Mouse (Mus musculus) liver, embryonic 11.5 days (tissue): ENCODE results near the gene Hdlbp. TPM values are rescaled to one million over a fixed set of nuclear protein-coding genes. Genes with fewer than 3 reads are reported as not detected.
"Not testable (repeated sequence)": the region's sequence is repeated elsewhere in the genome, so short reads cannot be mapped to it uniquely, and the experiment has no call there.

Experiments
- ATAC-seq: fragments of 200-750 bp; cut with Nextera tagmentation; replicated peaks from 2 replicates; pipeline ENCODE4 v1.8.0; 2017; ENCODE audit warnings: moderate number of reproducible peaks, mild to moderate bottlenecking, moderate TSS enrichment, moderate library complexity; ENCODE audit not compliant: low FRiP score
- DNase-seq: peaks from one replicate; pipeline ENCODE4 v3.0.0-alpha.2; 2017; ENCODE audit warnings: low spot score
- H3K27ac ChIP-seq: fragments of 300-500 bp; sonication (generic); 2 replicates; pipeline ENCODE4 v1.5.1; 2014; ENCODE audit warnings: mild to moderate bottlenecking, low read depth, low read length, control low read depth
- H3K27me3 ChIP-seq: fragments of 300-500 bp; sonication (generic); replicated peaks from 2 replicates; pipeline ENCODE4 v1.6.1; 2014; ENCODE audit warnings: low read length, mixed read lengths; ENCODE audit not compliant: control insufficient read depth, insufficient read depth
- H3K36me3 ChIP-seq: fragments of 300-500 bp; sonication (generic); 2 replicates; pipeline ENCODE4 v1.6.1; 2014; ENCODE audit warnings: mild to moderate bottlenecking, low read length, moderate library complexity, mixed read lengths; ENCODE audit not compliant: control insufficient read depth, insufficient read depth
- H3K4me1 ChIP-seq: fragments of 300-500 bp; sonication (generic); replicated peaks from 2 replicates; pipeline ENCODE4 v1.6.1; 2014; ENCODE audit warnings: low read length, mixed read lengths; ENCODE audit not compliant: control insufficient read depth, insufficient read depth
- H3K4me2 ChIP-seq: fragments of 300-500 bp; sonication (generic); 2 replicates; pipeline ENCODE4 v1.6.1; 2014; ENCODE audit warnings: mild to moderate bottlenecking, control low read depth, moderate library complexity
- H3K4me3 ChIP-seq: fragments of 300-500 bp; sonication (generic); 2 replicates; pipeline ENCODE4 v1.5.1; 2014; ENCODE audit warnings: low read depth, low read length, control low read depth
- H3K9ac ChIP-seq: fragments of 300-500 bp; sonication (generic); 2 replicates; pipeline ENCODE4 v1.6.1; 2014; ENCODE audit warnings: low read depth, low read length, control low read depth
- H3K9me3 ChIP-seq: fragments of 300-500 bp; sonication (generic); 2 replicates; pipeline ENCODE4 v1.6.1; 2016; ENCODE audit warnings: low read length, inconsistent platforms, mixed read lengths; ENCODE audit not compliant: control insufficient read depth
- WGBS: fragments of 180-500 bp; shearing (Covaris S2); extraction: QIAGEN DNeasy Blood & Tissue Kit; methylation state at CpG from one replicate; pipeline ENCODE4 v1.1.7; 2014; 5-methylcytosine and 5-hydroxymethylcytosine counted together
- polyA plus RNA-seq: library from polyadenylated mRNA; unstranded; fragments of >200 nt; fragmentation: Nextera tagmentation; extraction: Ambion mirVana; gene quantifications from 2 replicates; pipeline ENCODE4 v1.2.1, GENCODE M21; 2014

Gene Hdlbp
- polyA plus RNA-seq, 1 experiment from 2014 or later, result 106 TPM

DNA sequence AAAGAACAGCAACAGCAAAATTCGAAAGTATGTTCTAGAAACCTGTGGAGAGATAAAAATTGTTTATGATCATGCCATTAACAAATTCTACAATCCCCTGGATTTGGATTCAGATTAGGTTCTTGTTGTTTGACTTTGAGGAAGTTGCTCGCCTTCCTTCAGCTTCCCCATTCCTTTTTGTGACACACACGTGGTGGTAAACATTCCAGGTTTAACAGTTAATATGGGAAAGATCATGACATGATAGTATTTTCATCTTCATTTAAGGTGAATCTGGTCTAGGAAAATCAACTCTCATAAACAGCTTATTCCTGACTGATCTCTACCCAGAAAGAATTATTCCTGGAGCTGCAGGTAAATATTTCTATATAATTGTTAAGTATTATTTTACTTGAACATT lies 16.7 kb upstream of the Hdlbp start:
- WGBS, result 71% methylated on average over 3 of the region's 3 CpGs
- H3K27me3 ChIP-seq, result no peaks in the 10 kb centered on the region
- H3K4me3 ChIP-seq, result no peak overlapping the region
- ATAC-seq, result no peak
- no peak for DNase-seq
- no peak overlapping the region for H3K9ac ChIP-seq
- H3K36me3 ChIP-seq, result peaks cover 12% of the 10 kb centered on the region
- H3K4me2 ChIP-seq, result no peak overlapping the region
- no peak overlapping the region for H3K27ac ChIP-seq
- H3K9me3 ChIP-seq, result no peaks in the 10 kb centered on the region
- H3K4me1 ChIP-seq, result no peaks in the 10 kb centered on the region

DNA sequence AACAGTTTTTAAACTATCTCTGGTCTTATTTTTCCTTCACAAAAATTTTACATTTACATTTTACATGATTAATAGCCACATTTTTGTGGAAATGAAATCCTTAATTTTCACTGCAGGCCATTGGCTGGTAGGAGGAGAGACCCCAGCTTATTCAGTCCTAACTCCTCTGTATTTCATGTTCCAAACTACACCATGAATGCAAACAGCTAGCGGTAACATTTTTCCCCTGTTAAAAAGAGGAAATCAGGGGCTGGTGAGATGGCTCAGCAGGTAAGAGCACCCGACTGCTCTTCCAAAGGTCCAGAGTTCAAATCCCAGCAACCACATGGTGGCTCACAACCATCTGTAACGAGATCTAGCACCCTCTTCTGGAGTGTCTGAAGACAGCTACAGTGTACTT lies 7.7 kb upstream of the Hdlbp start:
- WGBS, result 76% methylated on average over 2 of the region's 3 CpGs
- not testable (repeated sequence) for H3K9me3 ChIP-seq, ATAC-seq

DNA sequence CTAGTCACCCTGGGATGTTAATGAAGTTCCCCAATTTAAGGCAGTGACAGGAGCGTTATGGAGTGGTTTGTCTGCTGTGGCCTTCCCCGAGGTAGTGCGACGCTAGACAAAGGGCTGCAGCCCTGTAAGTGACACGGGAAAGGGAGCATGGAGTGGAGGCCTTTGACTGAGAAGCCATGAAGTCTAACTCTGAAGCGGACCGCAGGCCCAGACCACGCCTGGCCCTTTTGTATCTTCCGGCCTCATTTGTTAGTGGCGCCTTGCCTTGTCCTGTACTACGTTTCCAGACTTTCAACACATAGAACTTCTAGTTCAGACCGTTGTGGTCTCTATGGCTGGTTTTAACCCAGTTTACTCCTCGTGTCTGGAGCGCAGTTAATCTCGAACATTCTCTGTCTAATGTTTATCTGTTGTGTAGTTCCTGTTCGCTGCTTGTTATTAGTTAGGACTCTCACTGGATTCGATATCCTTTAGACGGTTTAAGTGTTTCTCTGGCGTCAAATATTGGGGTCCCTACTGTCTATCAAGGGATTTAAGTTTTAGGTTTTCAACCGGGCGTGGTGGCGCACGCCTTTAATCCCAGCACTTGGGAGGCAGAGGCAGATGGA lies 965 bp upstream of the Hdlbp start:
- H3K9ac ChIP-seq, result peak overlapping the region; percentile 93
- peak overlapping the region; percentile 96 for H3K27ac ChIP-seq
- H3K36me3 ChIP-seq, result no peaks in the 10 kb centered on the region
- DNase-seq (peak; percentile 67), ATAC-seq (no peak)
- H3K4me3 ChIP-seq, result peak overlapping the region; percentile 73
- no peaks in the 10 kb centered on the region for H3K9me3 ChIP-seq
- H3K27me3 ChIP-seq, result no peaks in the 10 kb centered on the region
- H3K4me2 ChIP-seq, result peak overlapping the region; percentile 80
- 3% methylated on average over 23 of the region's 23 CpGs for WGBS
- H3K4me1 ChIP-seq, result peaks cover 10% of the 10 kb centered on the region

More for the DNA sequence above, 7.7 kb upstream of the Hdlbp start:
- H3K27me3 ChIP-seq, DNase-seq, H3K4me3 ChIP-seq, H3K4me1 ChIP-seq, H3K9ac ChIP-seq, H3K36me3 ChIP-seq, H3K27ac ChIP-seq, H3K4me2 ChIP-seq: not testable (repeated sequence)

DNA sequence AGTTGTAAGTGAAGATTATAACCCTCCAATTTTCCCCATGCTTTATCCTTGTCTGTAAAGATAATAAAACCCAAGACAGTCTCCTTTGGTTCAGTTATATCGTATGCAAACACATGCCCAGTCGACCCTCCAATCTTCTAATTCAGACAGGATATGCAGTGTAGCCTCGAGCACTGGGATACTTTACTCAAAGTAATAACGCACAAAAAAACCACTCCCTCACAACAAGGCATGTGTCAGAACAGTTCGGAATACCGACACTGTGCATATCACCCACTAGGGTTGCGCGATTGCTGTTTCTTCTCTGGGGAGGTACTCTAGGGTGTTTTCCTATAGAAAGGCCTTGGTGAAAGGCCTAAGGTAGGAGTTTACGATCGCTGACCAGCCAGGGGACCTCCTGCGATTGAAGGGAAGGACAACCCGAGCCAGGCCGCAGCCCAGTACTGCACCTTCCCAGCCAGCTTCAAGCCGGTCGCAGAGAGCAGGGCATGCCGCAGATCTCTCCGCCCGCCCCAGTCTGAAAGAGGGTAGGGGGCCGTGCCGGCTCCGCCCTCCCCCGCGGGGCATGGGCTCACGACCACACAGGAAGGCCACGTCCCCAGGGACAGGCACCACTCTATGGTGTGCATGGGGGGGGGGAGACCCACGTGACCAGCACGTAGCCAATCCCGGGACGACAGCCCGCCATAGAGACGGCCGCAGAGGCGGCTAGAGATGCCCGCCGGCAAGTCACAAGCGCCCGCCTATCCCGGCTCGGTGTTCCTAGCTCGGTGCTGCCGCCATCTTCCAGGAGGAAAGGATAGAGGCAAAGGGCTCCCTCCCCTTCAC lies 643 bp downstream of the Hdlbp start:
- Histone ChIP-seq H3K27ac (peak overlapping the region; percentile 96), H3K4me2 (peak overlapping the region; percentile 80), H3K9ac (peak overlapping the region; percentile 93), H3K36me3 (no peaks in the 10 kb centered on the region), H3K9me3 (no peaks in the 10 kb centered on the region), H3K4me1 (peaks cover 10% of the 10 kb centered on the region), H3K27me3 (no peaks in the 10 kb centered on the region), H3K4me3 (peak overlapping the region; percentile 73)
- ATAC-seq, result peak; percentile 96
- peak; percentile 94 for DNase-seq
- under 1% methylated on average over 39 of the region's 41 CpGs for WGBS

DNA sequence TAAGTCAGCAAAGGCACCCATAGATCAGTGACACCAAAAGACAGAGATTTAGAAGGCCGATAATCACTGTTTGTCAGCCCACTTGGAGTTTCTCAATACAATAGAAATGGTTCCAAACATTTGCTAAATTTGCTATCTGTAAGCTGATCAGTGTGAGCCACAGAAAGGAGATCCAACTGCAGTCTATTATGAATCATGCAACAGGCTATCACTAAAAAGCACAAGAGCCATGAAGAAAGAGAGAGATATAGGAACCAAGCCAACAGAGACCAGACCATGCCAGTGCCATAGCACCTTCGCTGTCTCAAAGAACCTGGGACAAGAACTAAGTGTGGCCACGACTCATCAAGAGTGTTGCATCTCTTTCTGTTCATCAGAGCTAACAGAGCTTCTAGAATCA lies 2.9 kb downstream of the Hdlbp start:
- DNase-seq, result no peak
- Histone ChIP-seq H3K27me3 (no peaks in the 10 kb centered on the region), H3K36me3 (no peaks in the 10 kb centered on the region), H3K9ac (no peak overlapping the region), H3K4me1 (peaks cover 5% of the 10 kb centered on the region), H3K9me3 (no peaks in the 10 kb centered on the region), H3K4me3 (no peak overlapping the region), H3K4me2 (no peak overlapping the region), H3K27ac (no peak overlapping the region)
- ATAC-seq, result no peak
- WGBS, result 91% methylated on average over 3 of the region's 3 CpGs

DNA sequence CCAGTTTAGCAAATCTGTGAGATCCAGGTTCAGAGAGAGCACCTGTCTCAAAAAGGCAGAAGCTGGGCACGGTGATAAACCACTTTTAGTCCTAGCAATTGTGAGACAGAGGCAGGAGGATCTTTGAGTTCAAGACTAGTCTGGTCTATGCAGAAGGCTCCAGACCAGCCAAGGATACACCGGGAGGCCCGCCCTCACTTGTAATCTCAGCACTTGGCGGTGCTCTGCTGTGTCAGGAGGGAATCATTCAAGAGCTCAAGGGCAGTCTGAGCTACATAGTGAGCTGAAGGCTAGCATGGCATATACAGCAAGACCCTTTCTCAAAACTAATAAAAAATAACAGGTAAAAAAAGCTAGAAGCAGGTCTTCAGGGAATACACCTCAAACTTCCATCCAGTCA lies 10.0 kb downstream of the Hdlbp start:
- ATAC-seq (no peak), DNase-seq (no peak)
- Histone ChIP-seq H3K27ac (no peak overlapping the region), H3K9me3 (no peaks in the 10 kb centered on the region), H3K9ac (no peak overlapping the region), H3K27me3 (no peaks in the 10 kb centered on the region), H3K36me3 (no peaks in the 10 kb centered on the region; the same call in 1 of the 2 replicates), H3K4me3 (no peak overlapping the region), H3K4me1 (no peaks in the 10 kb centered on the region), H3K4me2 (no peak overlapping the region)
- WGBS, result 89% methylated on average over 4 of the region's 4 CpGs

DNA sequence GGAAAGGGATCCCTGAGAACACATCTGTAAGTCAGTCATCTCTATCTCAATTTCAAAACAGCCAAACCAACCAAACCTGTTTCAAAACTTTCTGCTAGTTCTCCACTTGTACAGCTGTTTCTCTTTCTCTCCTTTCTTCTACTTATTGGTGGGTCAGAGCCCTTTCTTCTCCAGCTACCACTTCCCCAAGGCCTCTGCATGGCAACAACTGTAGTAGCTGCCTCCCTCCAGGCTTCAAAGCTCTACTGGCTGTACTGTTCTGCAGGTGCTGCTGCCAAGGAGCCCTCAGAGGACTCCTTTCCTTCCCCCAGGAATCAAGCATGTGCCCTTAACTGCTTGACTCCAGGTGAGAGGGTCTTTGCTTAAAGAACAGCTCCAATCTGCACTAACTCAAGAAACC lies 12.9 kb downstream of the Hdlbp start:
- H3K36me3 ChIP-seq, result no peaks in the 10 kb centered on the region; the same call in 1 of the 2 replicates
- H3K4me1 ChIP-seq, result no peaks in the 10 kb centered on the region
- no peak overlapping the region for H3K4me2 ChIP-seq
- no peak overlapping the region for H3K4me3 ChIP-seq
- H3K27ac ChIP-seq, result no peak overlapping the region
- H3K9ac ChIP-seq, result no peak overlapping the region
- no peaks in the 10 kb centered on the region for H3K27me3 ChIP-seq
- ATAC-seq (no peak), DNase-seq (no peak)
- H3K9me3 ChIP-seq, result no peaks in the 10 kb centered on the region

DNA sequence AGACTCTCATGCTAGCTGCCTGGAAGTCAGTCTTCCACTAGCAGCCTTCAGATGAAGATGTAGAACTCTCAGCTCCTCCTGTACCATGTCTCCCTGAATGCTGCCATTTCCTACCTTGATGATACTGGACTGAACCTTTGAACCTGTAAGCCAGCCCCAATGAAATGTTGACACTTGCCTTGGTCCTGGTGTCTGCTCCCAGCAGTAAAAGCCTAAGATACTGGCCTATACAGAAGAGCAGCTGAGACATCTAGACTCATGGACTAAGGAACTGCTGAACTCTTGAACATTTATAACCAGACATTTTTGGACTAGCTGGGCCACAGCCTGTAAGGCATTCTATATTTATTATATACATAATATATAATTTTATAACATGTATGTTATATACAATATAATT lies 13.5 kb downstream of the Hdlbp start:
- H3K27ac ChIP-seq, result no peak overlapping the region
- H3K4me1 ChIP-seq, result no peaks in the 10 kb centered on the region
- H3K9me3 ChIP-seq, result no peaks in the 10 kb centered on the region
- ATAC-seq (no peak), DNase-seq (no peak)
- no peak overlapping the region for H3K4me3 ChIP-seq
- H3K36me3 ChIP-seq, result no peaks in the 10 kb centered on the region; the same call in 1 of the 2 replicates
- no peak overlapping the region for H3K9ac ChIP-seq
- H3K4me2 ChIP-seq, result no peak overlapping the region
- no peaks in the 10 kb centered on the region for H3K27me3 ChIP-seq

DNA sequence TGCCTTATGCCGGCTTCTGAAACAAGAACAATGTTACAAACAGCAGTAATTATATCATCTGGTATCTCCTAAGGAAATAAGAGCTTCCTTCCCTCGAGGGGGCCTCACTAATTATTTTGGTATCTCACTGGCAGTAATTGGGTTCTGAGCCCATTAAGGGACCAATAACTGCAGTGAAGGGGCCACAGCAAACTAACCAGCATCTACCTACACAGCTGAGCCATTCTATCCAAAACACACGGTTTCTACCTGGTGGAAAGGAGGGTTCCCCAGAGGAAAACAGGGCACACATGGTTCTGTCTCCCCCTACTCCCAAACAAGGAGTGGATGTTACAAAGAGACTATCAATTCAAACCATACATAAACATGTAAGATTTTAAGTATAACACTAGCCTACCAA lies 19.5 kb downstream of the Hdlbp start:
- DNase-seq, result no peak
- WGBS, result 59% methylated on average over 3 of the region's 3 CpGs
- no peaks in the 10 kb centered on the region for H3K27me3 ChIP-seq
- H3K27ac ChIP-seq, result no peak overlapping the region
- H3K4me1 ChIP-seq, result no peaks in the 10 kb centered on the region
- H3K36me3 ChIP-seq, result no peaks in the 10 kb centered on the region
- H3K9ac ChIP-seq, result no peak overlapping the region
- no peaks in the 10 kb centered on the region for H3K9me3 ChIP-seq
- H3K4me3 ChIP-seq, result no peak overlapping the region
- no peak overlapping the region for H3K4me2 ChIP-seq
- no peak for ATAC-seq
